Mouse (Mus musculus): Measurements from ENCODE around the gene Btg3.
A peak's percentile ranks its signal among the peaks of the same experiment; 100 is the strongest.

DNA sequence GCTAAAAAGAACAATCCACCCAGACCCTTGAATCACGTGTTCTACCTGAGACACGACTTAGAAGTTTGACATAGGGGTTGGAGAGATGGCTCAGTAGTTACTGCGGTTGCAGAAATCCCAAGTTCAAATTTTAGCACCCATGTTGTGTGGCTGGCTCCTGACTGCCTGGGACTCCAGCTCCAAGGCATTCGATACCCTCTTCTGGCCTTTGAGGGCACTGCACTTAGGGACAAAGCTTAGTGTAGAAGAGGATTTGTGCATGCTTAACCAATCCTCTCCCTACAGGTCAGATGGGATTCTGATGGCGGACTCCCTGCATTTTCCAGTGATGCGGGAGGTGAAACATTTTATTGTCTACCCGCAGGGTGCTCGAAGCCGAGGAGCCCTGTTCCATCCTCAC, 60.1 kb downstream of the Btg3 start:
- TF ChIP-seq CTCF (IDR thresholded peaks at IDR 0.05), result peak; percentile 87
- no peak for TF ChIP-seq EP300 (IDR thresholded peaks at IDR 0.05)

Measured in lung, postnatal 0 days (tissue).